Mouse (Mus musculus) spleen, adult 18-20 months (tissue): ENCODE data around the gene Dapk1.
"Not testable (repeated sequence)": the region's sequence is repeated elsewhere in the genome, so short reads cannot be mapped to it uniquely, and the experiment has no call there.

Source experiments
- DNase-seq, 2 experiments: peaks; one replicate each; pipeline ENCODE4 v3.0.0; 2022; ENCODE audit warnings: mixed read lengths in 2 of 2

Dapk1 gene

DNA sequence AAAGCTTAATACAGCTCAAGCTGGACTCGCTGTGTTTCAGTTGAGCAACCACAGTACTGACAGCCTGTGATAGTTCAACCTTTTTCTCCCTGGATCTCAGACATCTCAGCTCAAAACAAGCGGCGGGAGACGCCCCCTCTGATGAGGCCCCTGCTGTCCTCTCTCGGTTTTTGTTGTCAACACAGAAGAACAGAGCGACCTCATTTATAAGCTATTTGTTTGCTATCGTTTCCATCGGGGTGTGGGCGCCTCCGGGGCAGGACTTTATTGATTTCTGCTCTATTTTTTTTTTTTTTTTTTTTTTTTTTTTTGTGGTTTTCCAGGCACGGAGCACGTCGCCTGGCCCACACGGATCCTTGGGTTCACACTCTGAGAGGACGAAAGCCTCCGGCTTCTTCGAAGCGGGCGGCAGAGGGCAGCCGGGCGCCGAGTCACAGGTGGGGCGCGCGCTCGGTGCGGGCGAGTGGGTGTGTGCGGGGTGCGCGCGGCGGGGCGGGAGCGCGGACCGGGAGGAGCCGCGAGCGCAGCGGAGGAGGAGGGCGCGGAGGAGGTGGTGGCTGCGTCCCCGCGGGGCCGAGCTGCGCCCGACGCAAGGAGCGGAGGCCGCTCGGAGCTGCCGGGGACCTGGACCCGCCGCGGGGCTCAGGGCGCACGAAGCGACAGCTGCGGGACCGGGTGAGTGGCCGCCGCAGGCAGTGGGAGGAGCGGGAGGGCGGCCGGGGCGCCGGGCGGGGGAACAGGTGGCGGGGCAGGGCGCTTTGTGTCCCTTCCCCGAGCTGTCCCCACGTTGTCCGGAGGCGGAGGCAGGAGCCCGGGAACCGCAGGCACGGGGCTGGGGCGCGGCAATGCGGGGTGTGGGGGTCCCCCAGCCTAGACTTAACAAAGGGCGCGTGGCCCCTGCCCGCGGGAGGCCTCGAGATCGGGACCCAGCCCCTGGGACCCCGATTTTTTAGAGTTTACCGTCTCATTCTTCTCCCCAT lies at the start of gene Dapk1:
Gene Dapk1, plus strand, starts transcription at position 512 of the 980 bp plus-strand sequence.
- DNase-seq: peak; percentile 25 to 35

DNA sequence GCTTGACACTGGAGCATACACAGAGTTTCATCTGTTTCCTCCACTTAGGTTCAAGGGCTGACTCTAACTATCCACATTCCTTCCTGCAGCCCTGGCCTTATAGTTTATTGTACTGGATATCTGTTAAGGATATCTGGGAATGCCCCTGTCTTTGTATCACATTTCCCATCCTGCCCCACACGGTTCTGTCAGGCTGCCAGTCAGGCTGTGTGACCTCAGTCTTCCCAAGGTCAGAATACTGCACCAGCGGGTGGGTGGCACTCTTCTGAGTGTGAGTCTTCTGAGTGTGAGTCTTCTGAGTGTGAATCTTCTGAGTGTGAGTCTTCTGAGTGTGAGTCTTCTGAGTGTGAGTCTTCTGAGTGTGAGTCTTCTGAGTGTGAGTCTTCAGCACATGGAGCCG lies 48.4 kb upstream of the Dapk1 start:
- no peak for DNase-seq

DNA sequence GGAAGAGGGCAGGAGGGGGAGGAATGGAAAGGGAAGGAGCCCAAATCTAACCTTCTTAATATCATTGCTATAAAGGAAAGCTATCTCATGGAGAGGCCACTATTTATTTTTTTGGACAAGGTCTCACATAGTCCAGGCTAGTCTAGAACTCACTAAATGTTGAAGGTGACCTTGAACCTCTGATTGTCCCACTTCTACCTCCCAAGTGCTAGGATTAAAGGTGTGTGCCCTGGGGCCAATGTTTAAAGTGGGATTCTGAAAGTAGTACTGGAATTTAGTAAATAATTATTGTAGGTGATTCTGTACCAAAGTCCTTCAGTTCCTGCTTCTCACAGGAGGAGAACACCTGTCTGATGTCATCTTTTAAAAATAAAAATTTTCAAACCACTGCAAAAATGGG lies 45.3 kb upstream of the Dapk1 start:
- no peak for DNase-seq

DNA sequence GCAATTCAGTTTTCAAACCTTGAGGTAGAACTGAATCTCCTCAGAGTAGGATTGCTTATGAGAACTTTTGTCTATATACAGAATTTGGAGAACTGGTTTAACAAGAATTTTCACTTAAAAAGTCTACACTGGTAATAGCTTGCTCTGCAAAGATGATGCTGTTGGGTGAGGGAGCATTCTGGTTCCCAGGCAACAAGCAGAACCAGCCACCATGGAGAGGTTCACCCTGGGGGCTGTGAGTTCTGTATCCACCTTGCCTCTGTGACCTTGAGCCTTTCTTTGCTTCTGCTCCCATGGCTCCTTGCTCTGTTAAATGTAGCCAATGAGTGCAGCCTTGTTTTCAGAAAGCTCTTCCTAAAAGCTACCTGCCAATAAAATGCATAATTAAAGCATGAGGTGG lies 44.8 kb upstream of the Dapk1 start:
- DNase-seq: no peak

DNA sequence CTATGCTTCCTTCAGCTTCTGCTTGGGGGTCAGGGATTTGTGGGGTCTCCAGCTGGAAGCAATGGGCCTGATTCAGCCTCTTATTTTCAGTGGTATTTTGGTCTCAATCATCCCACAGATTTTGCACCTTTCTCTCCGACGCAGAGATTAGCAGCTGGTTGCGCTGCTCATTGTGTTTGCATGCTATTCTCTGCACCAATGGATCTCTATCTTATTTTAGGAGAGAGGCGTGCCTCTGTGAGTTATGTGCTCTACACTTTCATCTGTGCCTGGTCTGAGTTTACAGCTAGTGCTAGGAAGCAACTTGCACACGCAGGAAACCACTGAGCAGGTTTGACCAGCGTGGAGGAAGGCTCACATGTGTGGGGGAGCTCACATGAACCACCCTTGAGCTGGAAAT lies 37.4 kb upstream of the Dapk1 start:
- no peak for DNase-seq

DNA sequence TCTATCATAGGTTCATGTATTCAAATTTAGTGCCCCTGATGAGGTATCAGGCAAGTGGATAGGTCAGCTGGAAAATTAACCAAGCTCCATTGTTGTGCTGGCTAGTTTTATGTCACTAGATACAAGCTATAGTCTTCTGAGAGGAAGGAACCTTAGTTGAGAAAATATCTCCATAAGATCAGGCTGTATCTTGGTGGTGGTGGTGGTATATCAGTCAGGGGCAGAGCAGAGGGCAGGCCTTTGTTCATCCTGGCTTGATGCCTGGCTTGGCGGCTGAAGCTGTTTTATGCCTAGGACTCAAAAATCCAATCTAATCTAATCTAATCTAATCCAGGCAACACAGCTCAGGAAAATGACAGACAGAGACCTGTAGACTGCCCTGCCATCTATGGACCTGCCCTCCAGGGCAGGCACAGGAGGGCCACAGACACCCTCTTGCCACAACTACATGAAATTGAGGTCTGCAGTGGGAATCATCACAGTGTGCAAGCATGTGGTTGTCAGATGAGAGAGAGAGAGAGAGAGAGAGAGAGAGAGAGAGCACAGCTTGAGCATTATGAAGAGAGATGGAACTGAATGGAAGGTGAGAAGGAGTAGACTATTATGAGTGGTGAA lies 32.7 kb upstream of the Dapk1 start:
- no peak for DNase-seq

DNA sequence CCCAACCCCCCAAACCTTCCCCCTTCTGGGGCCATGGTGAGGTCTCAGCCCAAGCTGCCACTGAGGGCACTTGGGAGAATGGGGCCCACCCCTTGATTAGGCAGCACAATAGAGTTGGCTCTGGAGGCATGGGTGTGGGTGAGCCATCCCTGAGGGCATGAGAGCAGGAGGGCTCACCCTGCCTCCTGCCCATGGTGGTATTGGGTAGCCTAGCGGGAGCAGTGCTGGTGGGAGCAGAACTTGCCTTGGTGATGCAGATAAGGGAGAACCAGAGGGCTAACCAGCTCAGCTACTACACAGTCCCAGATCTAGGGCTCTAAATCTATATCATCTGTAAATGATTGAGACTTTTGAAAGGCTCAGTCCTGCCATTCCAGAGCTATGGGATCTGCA lies 32.2 kb upstream of the Dapk1 start:
- DNase-seq: no peak

DNA sequence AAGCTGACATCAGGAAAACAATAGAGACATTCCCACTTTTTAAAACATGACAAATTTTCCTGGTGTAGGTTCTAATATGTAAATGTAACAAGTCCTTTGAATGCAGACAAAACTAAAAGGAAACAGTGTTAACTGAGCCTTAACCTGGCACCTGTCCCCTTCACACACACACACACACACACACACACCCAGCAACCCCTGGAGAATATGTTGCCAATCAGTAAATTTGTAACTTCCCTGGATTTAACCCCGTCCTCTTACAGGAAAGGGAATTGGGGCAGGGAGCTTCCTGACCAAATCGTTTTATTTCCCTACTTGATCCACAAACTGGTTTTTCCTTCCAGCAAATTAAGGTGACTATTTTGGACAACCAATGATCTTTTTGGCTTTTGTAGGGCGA lies 28.2 kb upstream of the Dapk1 start:
- no peak for DNase-seq

DNA sequence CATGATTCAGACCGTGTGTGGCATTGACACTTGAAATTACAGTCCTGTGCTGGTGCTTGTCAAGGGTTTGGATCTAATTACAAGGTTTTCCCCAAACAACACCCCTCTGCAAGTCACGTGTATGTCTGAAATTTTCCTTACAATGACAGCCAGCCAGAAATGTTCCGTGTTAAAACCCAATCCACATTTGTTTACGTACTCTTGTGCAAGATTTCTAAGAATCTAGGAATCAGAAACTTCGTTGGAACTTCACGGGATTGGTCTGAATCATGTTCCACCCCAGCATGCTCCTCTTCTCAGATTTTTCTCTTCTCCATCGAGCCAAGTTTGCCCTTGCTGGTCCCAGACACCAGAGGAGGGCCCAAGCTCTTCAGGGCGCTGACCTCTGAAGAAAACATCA lies 27.8 kb upstream of the Dapk1 start:
- DNase-seq: no peak

DNA sequence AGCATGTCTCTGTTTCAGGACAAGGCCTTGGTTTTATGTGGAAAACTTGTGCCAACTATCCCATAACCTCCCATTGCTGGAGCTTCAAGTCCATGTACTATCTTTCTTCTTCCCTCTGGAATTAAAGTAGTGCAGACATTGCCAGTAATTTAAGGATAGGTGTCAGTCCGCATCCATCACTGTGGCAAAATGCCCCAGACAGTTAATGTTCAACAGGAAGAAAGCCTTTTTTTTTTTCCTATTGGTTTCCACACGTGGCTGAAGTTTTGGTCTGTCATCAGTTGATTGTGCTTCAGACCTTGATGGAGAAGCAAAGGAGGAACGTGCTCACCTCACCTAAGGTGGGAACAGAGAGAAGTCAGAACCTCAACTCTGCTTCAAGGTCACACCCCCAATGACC lies 23.2 kb upstream of the Dapk1 start:
- no peak for DNase-seq

DNA sequence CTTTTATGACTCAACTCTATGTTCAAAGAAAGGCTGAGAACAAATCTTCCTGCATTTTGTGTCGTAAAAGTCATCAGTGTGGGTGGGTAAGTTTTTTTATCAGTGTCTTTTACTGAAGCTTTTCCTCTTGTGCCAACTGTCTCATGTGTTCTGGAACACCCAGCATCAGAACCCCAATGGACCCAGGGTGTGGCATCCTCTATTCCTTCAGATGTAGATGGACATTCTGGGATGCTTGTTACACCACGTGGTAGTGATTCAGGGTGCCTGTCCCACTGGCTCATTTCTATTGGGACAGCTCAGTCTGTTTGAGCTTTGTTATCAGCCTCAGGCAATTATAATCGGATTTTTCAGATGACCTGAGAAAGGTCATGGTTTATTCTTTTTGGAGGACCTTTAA lies 6.9 kb upstream of the Dapk1 start:
- no peak for DNase-seq

DNA sequence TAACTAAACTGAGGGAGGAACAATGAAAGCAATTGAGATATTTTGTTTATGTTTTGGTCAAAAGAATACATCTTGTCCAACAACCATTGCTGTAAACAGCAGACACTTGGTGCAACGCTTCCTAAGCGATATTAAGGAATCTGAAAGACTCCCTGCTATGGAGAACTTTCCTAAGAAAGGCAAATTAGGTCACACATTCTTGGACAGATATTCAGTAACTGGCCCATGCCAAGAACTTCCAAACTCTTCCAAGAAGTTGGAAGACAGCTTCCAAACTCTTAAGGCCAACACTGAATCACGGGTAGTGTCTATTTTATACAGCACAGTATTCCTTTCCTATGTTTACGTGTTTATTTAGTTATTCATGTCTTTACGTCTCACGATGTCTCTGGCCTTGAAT lies 6.2 kb upstream of the Dapk1 start:
- DNase-seq: no peak

DNA sequence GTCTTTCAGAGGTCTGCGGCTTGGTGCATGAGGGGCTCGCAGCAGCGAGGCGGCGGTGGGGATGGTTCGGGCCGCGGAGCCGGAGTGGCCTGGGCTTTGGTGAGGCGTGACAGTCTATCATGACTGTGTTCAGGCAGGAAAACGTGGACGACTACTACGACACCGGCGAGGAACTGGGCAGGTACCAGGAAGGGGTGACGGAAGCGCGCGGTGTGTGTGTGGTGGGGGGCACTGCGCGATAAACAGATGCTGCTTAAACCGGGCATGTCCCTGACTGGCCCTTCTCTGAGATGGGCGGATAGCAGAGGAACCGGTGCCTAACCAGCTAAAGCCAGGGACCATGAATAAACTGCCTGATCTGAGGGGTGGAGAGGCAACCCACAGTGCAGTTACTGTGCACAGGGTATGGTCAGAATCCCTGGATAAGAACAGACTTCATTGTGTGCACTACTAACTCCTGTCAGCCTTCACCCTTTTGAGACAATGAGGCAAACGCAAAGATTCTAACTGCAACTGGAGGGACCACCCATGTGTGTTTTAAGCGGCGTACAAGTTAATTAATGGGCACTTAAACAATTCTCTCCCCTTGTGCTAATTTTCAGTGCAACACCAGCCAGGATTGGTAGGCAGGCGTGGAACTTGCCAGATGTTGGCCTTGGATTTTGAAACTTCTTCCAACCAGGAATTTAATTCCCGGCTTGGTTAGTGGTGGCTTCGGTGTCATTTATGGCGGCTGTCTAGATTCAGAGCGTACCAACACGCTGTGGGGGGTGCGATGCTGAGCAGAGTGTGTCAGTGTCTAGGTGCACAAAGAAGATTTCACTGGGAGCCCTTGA lies 887 bp downstream of the Dapk1 start:
- no peak for DNase-seq

DNA sequence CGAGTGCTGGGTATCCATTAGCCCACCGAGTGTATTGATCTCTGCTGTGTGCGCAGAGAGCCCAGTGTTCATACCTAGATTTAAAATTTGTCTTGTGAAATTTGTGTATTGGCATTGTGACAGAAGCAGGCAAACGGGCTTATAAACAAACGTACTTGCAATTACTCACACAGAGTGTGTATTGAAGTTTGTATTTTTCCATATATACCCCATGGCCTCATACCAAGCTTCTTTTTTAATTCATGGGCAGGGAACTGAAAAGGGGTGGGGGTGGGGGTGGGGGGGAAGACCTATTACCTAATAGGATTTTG lies 1.5 kb downstream of the Dapk1 start:
- DNase-seq: no peak

DNA sequence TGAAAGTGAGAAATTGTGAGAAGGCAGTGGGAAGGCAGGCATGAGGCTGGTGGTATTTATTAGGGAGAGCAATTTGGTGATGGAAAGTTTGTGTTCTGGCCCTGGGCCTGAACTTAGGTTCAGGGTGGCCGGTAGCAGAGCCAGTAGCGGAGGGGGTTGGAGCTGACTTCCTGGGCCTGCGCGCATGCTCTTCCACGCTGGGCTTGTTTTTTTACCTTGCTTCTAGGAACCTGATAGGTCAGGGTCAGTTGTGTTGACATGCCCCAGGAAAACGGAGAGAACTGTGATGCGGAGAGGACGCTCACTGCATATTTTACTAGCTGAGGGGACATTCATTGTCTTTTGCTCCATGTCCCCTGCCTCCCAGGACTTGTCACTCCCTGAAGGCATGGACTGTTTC lies 5.7 kb downstream of the Dapk1 start:
- DNase-seq: no peak

DNA sequence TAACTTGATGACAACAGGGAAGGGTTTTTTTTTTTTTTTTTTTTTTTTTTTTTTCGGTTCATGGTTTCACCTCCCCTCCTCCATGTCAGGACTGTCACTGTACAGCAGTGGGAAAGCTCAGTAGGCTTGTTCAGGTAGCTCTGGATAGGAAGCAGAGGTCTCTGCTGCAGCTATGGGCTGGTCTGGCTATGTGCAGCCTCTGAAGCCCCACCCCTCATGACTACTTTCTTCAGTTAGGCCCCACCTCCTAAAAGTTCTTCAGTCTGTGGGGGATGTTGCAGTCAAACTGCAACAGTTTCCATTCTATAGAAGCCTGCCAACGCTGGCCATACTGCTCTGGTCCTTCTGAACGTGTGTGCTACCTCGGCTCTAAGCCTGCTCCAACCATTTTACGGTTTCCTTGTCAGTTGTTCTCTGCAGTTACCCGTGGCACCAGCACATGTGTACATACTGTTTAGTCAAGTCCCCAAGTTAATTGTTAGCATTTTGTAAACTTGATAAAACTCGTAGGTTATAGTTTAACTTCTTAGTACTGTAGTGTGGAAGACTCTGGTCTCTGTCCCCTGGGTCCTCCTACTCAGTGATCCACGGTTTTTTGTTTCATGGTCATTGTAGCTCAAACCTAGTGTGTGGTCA lies 6.8 kb downstream of the Dapk1 start:
- DNase-seq: no peak

DNA sequence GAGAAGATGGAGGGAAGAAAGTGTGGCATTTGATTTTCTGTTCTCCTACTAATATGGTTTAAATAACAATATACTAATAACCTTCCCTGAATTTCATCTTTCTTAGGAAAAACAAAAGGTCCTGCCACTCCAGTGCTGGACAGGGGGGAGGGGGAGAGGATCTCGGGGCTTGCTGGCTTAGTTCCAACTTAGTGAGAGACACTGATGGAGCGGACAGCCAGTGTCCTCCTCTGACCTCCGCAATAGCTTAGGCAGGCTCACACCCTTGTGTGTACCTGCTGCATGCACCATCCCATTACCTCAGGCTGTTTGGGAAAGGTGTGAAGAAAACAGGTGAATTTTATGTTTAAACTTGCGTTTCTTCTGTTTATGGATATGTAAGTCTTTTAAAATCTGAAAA lies 7.5 kb downstream of the Dapk1 start:
- no peak for DNase-seq

DNA sequence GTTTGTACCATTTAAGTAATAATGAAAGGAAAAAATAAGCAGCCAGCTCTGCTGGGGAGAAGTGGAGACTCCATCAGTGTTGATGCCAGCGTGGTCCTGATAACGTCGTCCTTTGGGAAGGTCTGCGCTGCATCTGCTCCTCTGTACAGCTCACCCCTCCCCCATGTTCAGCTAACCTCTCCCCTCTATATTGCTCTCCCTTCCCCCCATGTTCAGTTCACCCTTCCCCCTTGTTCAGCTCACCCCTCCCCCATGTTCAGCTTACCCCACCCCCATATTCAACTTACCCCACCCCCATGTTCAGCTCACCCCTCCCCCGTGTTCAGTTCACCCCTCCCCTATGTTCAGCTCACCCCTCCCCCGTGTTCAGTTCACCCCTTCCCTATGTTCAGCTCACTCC lies 8.8 kb downstream of the Dapk1 start:
- DNase-seq: no peak

DNA sequence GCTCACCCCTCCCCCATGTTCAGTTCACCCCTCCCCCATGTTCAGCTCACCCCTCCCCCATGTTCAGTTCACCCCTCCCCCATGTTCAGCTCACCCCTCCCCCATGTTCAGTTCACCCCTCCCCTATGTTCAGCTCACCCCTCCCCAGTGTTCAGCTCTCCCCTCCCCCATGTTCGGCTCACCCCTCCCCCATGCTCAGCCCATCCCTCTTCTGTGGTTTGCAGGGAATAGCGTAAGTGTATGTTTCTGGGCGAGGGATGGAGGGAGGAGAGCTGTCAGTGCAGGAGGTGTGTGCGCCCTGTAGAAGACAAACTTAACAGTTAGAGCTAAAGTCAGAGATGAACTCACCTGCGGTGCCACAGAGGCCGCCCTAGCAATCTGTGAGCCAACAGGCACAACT lies 9.2 kb downstream of the Dapk1 start:
- not testable (repeated sequence) for DNase-seq

DNA sequence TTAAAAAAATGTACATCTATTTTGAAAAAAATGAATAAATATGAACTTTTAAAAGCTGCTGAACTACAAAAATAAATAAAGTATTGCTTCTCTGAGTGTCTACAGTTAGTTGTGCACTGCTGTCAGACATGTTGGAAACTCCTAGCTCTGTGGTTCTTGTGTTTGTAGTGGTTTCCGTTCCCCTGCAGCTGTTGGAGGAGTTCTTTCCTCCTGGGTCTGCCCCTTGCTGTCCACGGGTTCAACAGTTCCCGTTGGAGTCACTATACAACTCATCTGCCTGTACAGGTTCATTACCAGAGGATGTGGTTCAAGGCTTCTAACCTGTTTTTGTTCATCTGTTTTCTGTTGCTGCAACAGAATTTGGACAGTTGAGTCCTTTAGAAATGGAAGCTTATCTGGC lies 10.4 kb downstream of the Dapk1 start:
- DNase-seq: no peak

DNA sequence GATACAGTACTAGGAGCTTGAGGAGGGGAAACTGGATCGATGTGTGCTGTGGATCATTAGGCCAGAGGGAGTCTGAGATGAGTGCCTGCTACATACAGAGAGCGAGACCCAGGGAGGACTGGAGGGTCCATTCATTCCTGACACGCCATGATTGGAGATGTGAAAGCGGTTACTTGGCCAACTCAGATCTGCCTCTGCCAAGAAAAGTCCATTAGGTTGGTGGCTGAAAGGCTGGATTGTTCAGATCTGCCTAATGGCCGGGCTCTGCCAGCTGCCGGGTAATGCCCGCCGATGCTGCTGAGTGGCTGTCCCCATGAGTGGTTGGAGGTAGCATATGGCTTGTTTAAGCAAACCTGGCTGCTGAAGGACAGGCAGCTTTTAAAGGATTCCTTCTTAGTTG lies 12.4 kb downstream of the Dapk1 start:
- no peak for DNase-seq

DNA sequence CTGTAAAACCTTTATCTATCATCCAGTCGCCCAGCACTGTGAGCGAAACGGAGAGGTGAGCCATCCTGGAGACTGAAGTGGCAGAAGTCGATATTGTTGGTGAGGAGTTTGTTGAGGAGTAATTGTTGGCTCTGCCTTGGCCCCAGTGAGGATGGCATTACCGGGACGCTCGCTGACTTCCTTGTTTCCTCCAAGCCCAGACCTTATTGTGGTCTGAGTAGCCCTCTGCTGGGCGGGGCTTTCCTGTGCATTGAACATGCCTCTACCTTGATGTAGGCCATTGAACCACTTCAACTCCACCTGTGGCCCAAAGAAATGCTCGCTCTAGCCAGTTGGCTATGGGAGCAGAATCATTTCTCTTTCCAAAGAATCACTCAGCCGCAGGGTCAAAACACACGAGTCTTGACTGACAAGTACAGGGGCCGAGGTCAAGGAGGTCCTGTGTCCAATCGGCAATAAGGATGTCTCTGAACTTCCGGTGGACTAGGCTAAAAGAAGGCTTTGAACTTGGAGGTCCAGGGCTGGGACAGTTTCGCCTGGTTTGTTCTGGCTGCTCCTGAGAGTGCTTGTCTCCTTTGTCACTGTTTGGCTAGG lies 13.4 kb downstream of the Dapk1 start:
- no peak for DNase-seq

DNA sequence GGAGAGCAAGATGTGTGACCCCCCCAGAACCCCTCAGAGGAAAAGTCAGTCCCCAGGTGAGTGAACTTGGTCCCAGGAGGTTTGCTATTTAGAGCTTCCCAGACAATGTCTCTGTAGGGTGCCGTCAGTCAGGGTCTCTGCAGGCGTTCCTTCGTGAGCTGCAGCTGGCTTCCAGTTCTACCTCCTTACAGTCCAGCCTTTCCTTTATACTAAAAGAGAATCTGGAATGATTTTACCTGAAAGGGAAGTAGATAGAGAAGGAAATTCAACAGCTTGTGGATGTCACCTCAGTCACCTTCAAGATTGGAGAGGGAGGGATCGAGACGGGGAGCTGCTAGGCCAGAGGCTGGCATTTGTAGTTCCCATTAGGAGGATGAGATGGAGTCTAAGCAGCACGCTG lies 14.3 kb downstream of the Dapk1 start:
- no peak for DNase-seq
